Mouse (Mus musculus): ENCODE measurements around the gene Bco2. TPM values are rescaled to one million over a fixed set of nuclear protein-coding genes. Genes with fewer than 3 reads are reported as not detected.

Bco2 gene
- polyA plus RNA-seq, 1 experiment from 2014 or later = 0.10 TPM

DNA sequence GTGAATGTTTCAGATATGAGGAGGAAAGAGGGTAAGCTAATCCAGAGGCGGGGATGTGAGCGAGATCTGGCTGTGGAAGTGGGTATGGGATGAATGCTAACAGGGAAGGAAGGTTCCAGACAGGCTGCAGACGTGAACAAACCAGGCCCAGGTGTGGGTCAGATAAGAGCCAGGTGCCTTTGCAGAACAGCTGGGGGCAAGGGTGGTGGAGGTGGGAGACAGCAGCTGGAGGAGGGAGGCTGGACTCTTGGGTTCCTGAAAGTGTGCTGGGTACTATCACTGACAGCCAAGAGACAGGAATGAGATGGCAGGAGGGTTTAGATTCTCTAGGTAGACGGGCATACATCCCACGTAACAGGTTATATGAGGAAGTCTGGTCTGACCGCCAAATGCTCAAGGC is 57.9 kb downstream of the Bco2 start:
- Histone ChIP-seq H3K4me2 (no peak overlapping the region), H3K4me1 (ENCODE audit: control insufficient read depth, insufficient read depth, low read length) (peaks cover 12% of the 10 kb centered on the region), H3K9ac (ENCODE audit: low read depth, low read length) (no peak overlapping the region), H3K27me3 (ENCODE audit: control insufficient read depth, insufficient read depth, low read length) (no peaks in the 10 kb centered on the region), H3K4me3 (ENCODE audit: low read depth, low read length) (no peak overlapping the region), H3K9me3 (replicated peaks; ENCODE audit: control insufficient read depth, low read length) (no peaks in the 10 kb centered on the region), H3K36me3 (ENCODE audit: control insufficient read depth, insufficient read depth, low read length) (no peaks in the 10 kb centered on the region), H3K27ac (ENCODE audit: low read depth, low read length) (no peak overlapping the region)
- no peak for ATAC-seq (replicated peaks; ENCODE audit: insufficient number of reproducible peaks, low FRiP score, low TSS enrichment)
- WGBS (ENCODE audit: insufficient replicate concordance) = 55% methylated on average over 6 of the region's 6 CpGs

DNA sequence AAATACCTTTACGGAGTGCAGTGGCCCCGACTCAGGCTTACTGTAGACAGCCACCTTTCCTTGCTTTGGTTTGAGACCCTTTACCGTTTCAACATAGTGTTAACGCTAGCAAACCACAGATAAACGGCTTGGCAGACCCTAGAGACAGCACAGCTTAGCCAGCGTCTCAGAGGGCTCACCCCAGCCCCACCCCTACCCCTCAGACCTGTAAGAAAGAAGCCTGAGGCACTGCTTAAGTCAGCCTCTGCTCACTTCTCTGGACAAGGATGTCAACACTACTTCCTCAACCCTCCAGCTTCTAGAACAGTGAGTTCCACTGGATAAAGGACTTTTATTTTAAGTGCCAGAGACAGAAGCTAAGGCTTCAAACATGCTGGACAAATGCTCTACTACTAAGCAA is 58.4 kb downstream of the Bco2 start:
- H3K4me2 ChIP-seq = peak overlapping the region; percentile 15
- peak overlapping the region; percentile 44; the same call in 1 of the 2 replicates for H3K9ac ChIP-seq (ENCODE audit: low read depth, low read length)
- H3K27me3 ChIP-seq (ENCODE audit: control insufficient read depth, insufficient read depth, low read length) = no peaks in the 10 kb centered on the region
- no peak for ATAC-seq (replicated peaks; ENCODE audit: insufficient number of reproducible peaks, low FRiP score, low TSS enrichment)
- no peaks in the 10 kb centered on the region for H3K36me3 ChIP-seq (ENCODE audit: control insufficient read depth, insufficient read depth, low read length)
- no peak overlapping the region for H3K4me3 ChIP-seq (ENCODE audit: low read depth, low read length)
- H3K4me1 ChIP-seq (ENCODE audit: control insufficient read depth, insufficient read depth, low read length) = peaks cover 12% of the 10 kb centered on the region
- H3K9me3 ChIP-seq (replicated peaks; ENCODE audit: control insufficient read depth, low read length) = no peaks in the 10 kb centered on the region
- no peak overlapping the region for H3K27ac ChIP-seq (ENCODE audit: low read depth, low read length)
- WGBS (ENCODE audit: insufficient replicate concordance) = 14% methylated on average over 6 of the region's 6 CpGs

DNA sequence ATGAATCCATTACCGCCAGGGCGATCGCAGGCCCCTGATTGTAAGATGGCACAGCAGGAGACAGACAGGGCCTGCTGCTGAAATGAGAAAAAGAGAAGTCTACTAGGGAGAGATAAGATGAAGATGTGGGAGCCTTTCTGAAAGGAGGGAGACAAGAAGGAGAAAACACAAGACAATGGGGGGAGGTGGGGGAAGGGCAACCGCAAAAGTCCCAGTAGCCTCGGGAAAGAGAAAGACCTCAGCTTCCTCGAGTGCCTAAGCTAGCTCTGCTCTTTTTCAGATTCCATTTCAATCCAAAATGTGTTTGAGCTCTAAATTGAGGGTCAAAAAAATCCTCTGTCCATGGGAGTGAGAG is 58.9 kb downstream of the Bco2 start:
- WGBS (ENCODE audit: insufficient replicate concordance) = 22% methylated on average over 6 of the region's 6 CpGs
- Histone ChIP-seq H3K27me3 (ENCODE audit: control insufficient read depth, insufficient read depth, low read length) (no peaks in the 10 kb centered on the region), H3K4me1 (ENCODE audit: control insufficient read depth, insufficient read depth, low read length) (peaks cover 12% of the 10 kb centered on the region), H3K4me3 (ENCODE audit: low read depth, low read length) (no peak overlapping the region), H3K9ac (ENCODE audit: low read depth, low read length) (peak overlapping the region; percentile 44; the same call in 1 of the 2 replicates), H3K27ac (ENCODE audit: low read depth, low read length) (no peak overlapping the region), H3K4me2 (peak overlapping the region; percentile 15), H3K9me3 (replicated peaks; ENCODE audit: control insufficient read depth, low read length) (no peaks in the 10 kb centered on the region), H3K36me3 (ENCODE audit: control insufficient read depth, insufficient read depth, low read length) (no peaks in the 10 kb centered on the region)
- ATAC-seq (replicated peaks; ENCODE audit: insufficient number of reproducible peaks, low FRiP score, low TSS enrichment) = no peak

DNA sequence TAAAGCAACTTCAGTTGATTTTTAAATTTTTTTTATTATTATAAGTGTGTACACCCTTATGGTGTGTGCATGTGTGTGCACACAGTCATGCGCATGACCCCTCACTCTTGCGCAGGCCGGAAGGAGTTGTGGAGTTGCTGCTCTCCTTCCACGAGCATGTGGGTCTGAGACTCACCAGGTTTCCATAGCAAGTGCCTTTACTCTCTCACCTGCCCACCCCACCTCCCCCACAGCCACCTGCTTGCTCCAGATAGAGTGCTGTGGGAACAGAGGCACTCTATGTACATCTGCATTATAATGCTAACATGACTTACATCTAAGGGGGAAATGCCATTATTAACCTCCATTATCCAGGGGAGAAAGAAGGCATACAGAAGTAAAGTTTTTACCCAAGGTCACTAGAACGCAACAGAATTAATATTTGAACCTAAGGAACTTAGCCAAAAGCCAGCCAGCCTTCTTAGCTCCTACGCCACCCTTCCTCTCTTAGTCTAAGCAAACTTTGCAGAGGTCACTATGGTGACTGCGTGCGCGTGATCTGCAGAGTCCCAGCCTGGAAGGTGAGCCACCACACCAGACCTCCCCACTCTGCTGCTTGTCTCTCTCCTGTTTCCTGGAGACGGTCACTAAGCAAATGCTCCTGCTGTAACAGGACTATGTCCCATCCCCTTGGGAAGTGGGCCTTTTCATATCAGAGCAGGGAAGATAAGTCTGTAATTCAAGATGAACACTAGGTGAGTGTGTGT is 59.4 kb downstream of the Bco2 start:
- Histone ChIP-seq H3K9ac (ENCODE audit: low read depth, low read length) (no peak overlapping the region), H3K4me2 (peak overlapping the region; percentile 15), H3K4me1 (ENCODE audit: control insufficient read depth, insufficient read depth, low read length) (peaks cover 12% of the 10 kb centered on the region), H3K9me3 (replicated peaks; ENCODE audit: control insufficient read depth, low read length) (no peaks in the 10 kb centered on the region), H3K27me3 (ENCODE audit: control insufficient read depth, insufficient read depth, low read length) (no peaks in the 10 kb centered on the region), H3K4me3 (ENCODE audit: low read depth, low read length) (no peak overlapping the region), H3K36me3 (ENCODE audit: control insufficient read depth, insufficient read depth, low read length) (no peaks in the 10 kb centered on the region), H3K27ac (ENCODE audit: low read depth, low read length) (no peak overlapping the region)
- 55% methylated on average over 10 of the region's 10 CpGs for WGBS (ENCODE audit: insufficient replicate concordance)
- ATAC-seq (replicated peaks; ENCODE audit: insufficient number of reproducible peaks, low FRiP score, low TSS enrichment) = no peak

DNA sequence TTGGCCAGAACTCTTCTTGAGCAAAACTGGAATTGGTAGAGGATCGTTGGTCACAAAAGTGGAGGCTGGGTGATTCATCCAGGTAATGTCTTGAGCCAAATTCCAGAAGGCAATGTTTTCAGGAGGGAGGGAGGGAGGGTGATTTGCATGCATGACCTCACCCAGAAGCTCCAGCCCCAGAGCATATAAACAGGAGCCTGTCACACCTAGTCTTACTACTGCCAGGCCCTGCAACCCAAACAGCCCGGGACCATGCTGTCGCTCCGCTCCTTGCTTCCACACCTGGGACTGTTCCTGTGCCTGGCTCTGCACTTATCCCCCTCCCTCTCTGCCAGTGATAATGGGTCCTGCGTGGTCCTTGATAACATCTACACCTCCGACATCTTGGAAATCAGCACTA is 60.7 kb downstream of the Bco2 start, which contains the start of gene Plet1:
Gene Plet1, plus strand, starts transcription at position 215 of the 400 bp plus-strand sequence.
- H3K27ac ChIP-seq (ENCODE audit: low read depth, low read length) = no peak within 1 kb of the TSS
- no peaks in the 10 kb centered on the region for H3K27me3 ChIP-seq (ENCODE audit: control insufficient read depth, insufficient read depth, low read length)
- no peak; the same call in 1 of the 2 replicates for ATAC-seq (replicated peaks; ENCODE audit: insufficient number of reproducible peaks, low FRiP score, low TSS enrichment)
- H3K4me2 ChIP-seq = no peak within 1 kb of the TSS
- H3K4me3 ChIP-seq (ENCODE audit: low read depth, low read length) = no peak within 1 kb of the TSS
- no peaks in the 10 kb centered on the region for H3K36me3 ChIP-seq (ENCODE audit: control insufficient read depth, insufficient read depth, low read length)
- 63% methylated on average over 6 of the region's 6 CpGs for WGBS (ENCODE audit: insufficient replicate concordance)
- no peaks in the 10 kb centered on the region for H3K9me3 ChIP-seq (replicated peaks; ENCODE audit: control insufficient read depth, low read length)
- H3K4me1 ChIP-seq (ENCODE audit: control insufficient read depth, insufficient read depth, low read length) = peaks cover 12% of the 10 kb centered on the region
- H3K9ac ChIP-seq (ENCODE audit: low read depth, low read length) = no peak within 1 kb of the TSS

DNA sequence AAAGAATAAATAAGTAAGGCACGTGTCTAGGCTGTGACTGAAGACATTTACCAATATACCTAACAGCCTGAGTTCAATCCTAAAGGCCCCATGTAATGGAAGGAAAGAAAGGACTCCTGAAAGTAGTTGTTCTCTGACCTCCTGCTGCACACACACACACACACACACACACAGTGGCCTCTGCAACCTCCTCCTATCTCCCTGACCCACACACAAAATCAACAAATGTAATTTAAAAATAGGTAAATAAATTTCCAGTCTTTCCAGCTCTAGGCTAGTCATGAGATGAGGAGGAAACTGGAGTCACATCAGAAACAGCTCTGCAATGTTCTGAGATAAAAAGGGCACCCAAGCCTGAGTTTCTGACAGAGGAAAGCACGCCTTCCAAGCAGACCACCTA is 61.2 kb downstream of the Bco2 start:
- H3K27ac ChIP-seq (ENCODE audit: low read depth, low read length) = no peak overlapping the region
- no peak for ATAC-seq (replicated peaks; ENCODE audit: insufficient number of reproducible peaks, low FRiP score, low TSS enrichment)
- WGBS (ENCODE audit: insufficient replicate concordance) = 64% methylated on average over 2 of the region's 2 CpGs

DNA sequence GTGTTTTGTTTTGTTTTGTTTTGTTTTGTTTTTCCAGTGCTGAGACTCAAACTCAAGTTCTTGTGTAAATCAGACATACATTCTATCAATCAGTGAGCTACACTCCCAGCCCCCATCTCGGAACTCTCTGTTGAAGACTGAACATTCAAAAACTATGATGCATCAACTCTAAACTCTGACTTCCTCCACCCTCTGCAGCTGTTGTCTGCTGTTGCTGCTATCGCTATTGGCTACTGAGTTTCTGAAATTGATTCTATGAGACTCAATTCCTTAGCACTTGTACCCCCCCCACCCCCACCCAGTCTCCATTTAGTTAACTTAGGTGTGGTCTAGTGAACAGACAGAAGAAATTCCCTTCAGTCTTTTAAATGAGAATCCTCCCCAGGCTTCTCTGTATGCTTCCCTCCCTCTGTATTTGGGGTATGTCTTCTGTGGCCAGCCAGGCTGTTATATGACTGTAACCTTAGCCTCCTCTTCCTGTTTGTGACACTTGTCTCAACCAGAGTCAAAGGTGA is 63.4 kb downstream of the Bco2 start:
- no peak overlapping the region for H3K9ac ChIP-seq (ENCODE audit: low read depth, low read length)
- H3K4me1 ChIP-seq (ENCODE audit: control insufficient read depth, insufficient read depth, low read length) = peaks cover 12% of the 10 kb centered on the region
- H3K27ac ChIP-seq (ENCODE audit: low read depth, low read length) = no peak overlapping the region
- H3K36me3 ChIP-seq (ENCODE audit: control insufficient read depth, insufficient read depth, low read length) = no peaks in the 10 kb centered on the region
- H3K4me3 ChIP-seq (ENCODE audit: low read depth, low read length) = no peak overlapping the region
- WGBS (ENCODE audit: insufficient replicate concordance) = 72% methylated on average over 2 of the region's 2 CpGs
- H3K4me2 ChIP-seq = no peak overlapping the region
- ATAC-seq (replicated peaks; ENCODE audit: insufficient number of reproducible peaks, low FRiP score, low TSS enrichment) = no peak
- no peaks in the 10 kb centered on the region for H3K9me3 ChIP-seq (replicated peaks; ENCODE audit: control insufficient read depth, low read length)
- H3K27me3 ChIP-seq (ENCODE audit: control insufficient read depth, insufficient read depth, low read length) = no peaks in the 10 kb centered on the region

More for the DNA sequence above, 61.2 kb downstream of the Bco2 start:
- Histone ChIP-seq H3K9ac (ENCODE audit: low read depth, low read length) (no peak overlapping the region), H3K4me2 (no peak overlapping the region), H3K27me3 (ENCODE audit: control insufficient read depth, insufficient read depth, low read length) (no peaks in the 10 kb centered on the region), H3K36me3 (ENCODE audit: control insufficient read depth, insufficient read depth, low read length) (no peaks in the 10 kb centered on the region), H3K4me1 (ENCODE audit: control insufficient read depth, insufficient read depth, low read length) (peaks cover 12% of the 10 kb centered on the region), H3K4me3 (ENCODE audit: low read depth, low read length) (no peak overlapping the region), H3K9me3 (replicated peaks; ENCODE audit: control insufficient read depth, low read length) (no peaks in the 10 kb centered on the region)

DNA sequence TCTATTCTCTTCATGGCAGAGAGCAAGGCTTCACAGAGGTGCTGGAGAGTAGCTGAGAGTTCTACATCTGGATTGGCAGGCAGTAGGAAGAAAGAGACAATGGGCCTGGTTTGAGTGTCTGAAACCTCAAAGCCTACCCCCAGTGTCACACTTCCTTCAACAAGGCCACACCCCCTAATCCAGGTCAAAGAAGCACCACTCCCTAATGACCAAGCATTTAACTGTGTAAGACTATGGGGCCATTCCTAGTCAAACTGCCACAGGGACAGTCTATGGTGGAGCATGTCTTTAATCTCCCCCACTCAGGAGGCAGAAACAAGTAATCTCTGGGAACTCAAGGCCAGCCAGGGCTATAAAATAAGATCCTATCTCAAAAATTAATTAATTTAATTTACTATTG is 64.1 kb downstream of the Bco2 start:
- H3K36me3 ChIP-seq (ENCODE audit: control insufficient read depth, insufficient read depth, low read length) = no peaks in the 10 kb centered on the region
- no peak overlapping the region for H3K4me3 ChIP-seq (ENCODE audit: low read depth, low read length)
- peaks cover 6% of the 10 kb centered on the region for H3K4me1 ChIP-seq (ENCODE audit: control insufficient read depth, insufficient read depth, low read length)
- ATAC-seq (replicated peaks; ENCODE audit: insufficient number of reproducible peaks, low FRiP score, low TSS enrichment) = 0 out of 2 replicates have a peak, but pooled peaks have one; percentile 39
- no peak overlapping the region for H3K27ac ChIP-seq (ENCODE audit: low read depth, low read length)
- H3K27me3 ChIP-seq (ENCODE audit: control insufficient read depth, insufficient read depth, low read length) = no peaks in the 10 kb centered on the region
- no peaks in the 10 kb centered on the region for H3K9me3 ChIP-seq (replicated peaks; ENCODE audit: control insufficient read depth, low read length)
- H3K9ac ChIP-seq (ENCODE audit: low read depth, low read length) = no peak overlapping the region
- H3K4me2 ChIP-seq = no peak overlapping the region

DNA sequence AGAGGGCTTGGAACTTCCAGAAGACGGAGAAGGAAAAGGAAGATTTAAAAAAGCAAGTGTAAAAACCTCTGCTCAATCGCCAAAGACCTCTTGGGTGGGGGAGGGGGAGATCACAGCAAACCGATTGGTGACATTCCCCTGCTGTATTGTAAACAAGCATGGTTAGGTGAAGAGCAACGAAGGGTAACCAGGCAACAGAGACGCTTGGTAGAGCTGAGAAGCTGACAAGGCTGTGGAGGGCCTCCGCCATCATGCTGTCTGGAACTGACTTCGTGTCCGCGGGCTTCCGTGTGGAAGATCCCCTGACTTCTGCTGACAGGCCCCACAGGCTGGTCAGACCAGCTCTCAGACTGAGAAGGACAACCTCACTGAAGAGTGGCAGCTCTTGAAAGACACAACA is 69.5 kb downstream of the Bco2 start:
- WGBS (ENCODE audit: insufficient replicate concordance) = 4% methylated on average over 10 of the region's 10 CpGs
- Histone ChIP-seq H3K4me2 (peak overlapping the region; percentile 57), H3K4me3 (ENCODE audit: low read depth, low read length) (peak overlapping the region; percentile 21; the same call in 1 of the 2 replicates), H3K9ac (ENCODE audit: low read depth, low read length) (no peak overlapping the region), H3K4me1 (ENCODE audit: control insufficient read depth, insufficient read depth, low read length) (0 out of 2 replicates have a peak, but pooled peaks cover 3% of the 10 kb centered on the region), H3K27ac (ENCODE audit: low read depth, low read length) (no peak overlapping the region), H3K27me3 (ENCODE audit: control insufficient read depth, insufficient read depth, low read length) (no peaks in the 10 kb centered on the region), H3K9me3 (replicated peaks; ENCODE audit: control insufficient read depth, low read length) (no peaks in the 10 kb centered on the region), H3K36me3 (ENCODE audit: control insufficient read depth, insufficient read depth, low read length) (no peaks in the 10 kb centered on the region)
- ATAC-seq (replicated peaks; ENCODE audit: insufficient number of reproducible peaks, low FRiP score, low TSS enrichment) = no peak

Data from heart, embryonic 11.5 days (tissue).